Mouse (Mus musculus) MEL (cell line): ENCODE measurements around the gene Wdr61. TPM values are rescaled to one million over a fixed set of nuclear protein-coding genes. Genes with fewer than 3 reads are reported as not detected.

Experiments used
- DNase-seq: peaks from one replicate; pipeline ENCODE4 v3.0.0; 2011; ENCODE audit warnings: low read depth, low spot score
- H3K27ac ChIP-seq: 2 replicates; pipeline ENCODE4 v1.5.1; 2012; ENCODE audit warnings: low read depth, mild to moderate bottlenecking, control low read depth, low read length, moderate library complexity; ENCODE audit not compliant: control insufficient read depth
- H3K27me3 ChIP-seq, 2 experiments: fragments of 150-350 bp in 1 of 2; sonication (generic) in 1 of 2; 2 replicates each; pipeline ENCODE4 v1.6.1; 2012; ENCODE audit warnings: low read length in 2 of 2, mild to moderate bottlenecking in 2 of 2, improper control_type of control experiment in 1 of 2, moderate library complexity in 1 of 2; ENCODE audit not compliant: insufficient read depth in 2 of 2, control insufficient read depth in 1 of 2
- H3K36me3 ChIP-seq, 2 experiments: 2 replicates each; pipeline ENCODE4 v1.6.1; 2012 to 2014; ENCODE audit warnings: low read length in 2 of 2, improper control_type of control experiment in 1 of 2, inconsistent platforms in 1 of 2, mild to moderate bottlenecking in 1 of 2; ENCODE audit not compliant: insufficient read depth in 2 of 2, control insufficient read depth in 1 of 2
- H3K4me1 ChIP-seq, 2 experiments: fragments of 150-350 bp in 1 of 2; sonication (generic) in 1 of 2; 2 replicates each; pipeline ENCODE4 v1.6.1; 2012; ENCODE audit warnings: low read length in 2 of 2, improper control_type of control experiment in 1 of 2, mild to moderate bottlenecking in 1 of 2; ENCODE audit not compliant: insufficient read depth in 2 of 2, control insufficient read depth in 1 of 2
- H3K4me3 ChIP-seq, 2 experiments: fragments of 150-350 bp in 1 of 2; sonication (generic) in 1 of 2; 2 replicates each; pipeline ENCODE4 v1.5.1; 2012; ENCODE audit warnings: low read depth in 2 of 2, low read length in 2 of 2, mild to moderate bottlenecking in 2 of 2, moderate library complexity in 2 of 2, control low read depth in 1 of 2, improper control_type of control experiment in 1 of 2; ENCODE audit not compliant: control insufficient read depth in 1 of 2, insufficient read depth in 1 of 2
- H3K79me2 ChIP-seq: 2 replicates; pipeline ENCODE4 v1.6.1; 2012; ENCODE audit warnings: mild to moderate bottlenecking, low read length, moderate library complexity; ENCODE audit not compliant: control insufficient read depth, poor library complexity, insufficient read depth
- H3K9ac ChIP-seq: 2 replicates; pipeline ENCODE4 v1.6.1; 2012; ENCODE audit warnings: low read depth, mild to moderate bottlenecking, control low read depth, low read length, moderate library complexity; ENCODE audit not compliant: control insufficient read depth, poor library complexity, severe bottlenecking
- H3K9me3 ChIP-seq: fragments of 150-350 bp; sonication (generic); replicated peaks from 2 replicates; pipeline ENCODE4 v1.6.1; 2012; ENCODE audit warnings: mild to moderate bottlenecking, low read length, improper control_type of control experiment, moderate library complexity; ENCODE audit not compliant: insufficient read depth
- CTCF ChIP-seq, 3 experiments: IDR thresholded peaks in 2 of 3; conservative IDR thresholded peaks in 1 of 3; 2 replicates each; pipeline ENCODE4 v1.5.1; 2011 to 2012; ENCODE audit warnings: low read length in 3 of 3, low read depth in 2 of 3, mild to moderate bottlenecking in 2 of 3, improper control_type of control experiment in 1 of 3, inconsistent platforms in 1 of 3, mixed read lengths in 1 of 3, moderate library complexity in 1 of 3; ENCODE audit not compliant: control insufficient read depth in 1 of 3, insufficient read depth in 1 of 3, poor library complexity in 1 of 3, severe bottlenecking in 1 of 3
- E2F4 ChIP-seq: IDR thresholded peaks from 2 replicates; pipeline ENCODE4 v1.6.1; 2011; ENCODE audit warnings: low read depth, low read length, improper control_type of control experiment, borderline replicate concordance
- ELF1 ChIP-seq: IDR thresholded peaks from 2 replicates; pipeline ENCODE4 v1.6.1; 2014; ENCODE audit warnings: low read depth, mild to moderate bottlenecking, inconsistent platforms, low read length, improper control_type of control experiment, moderate library complexity
- ETS1 ChIP-seq: IDR thresholded peaks from 2 replicates; pipeline ENCODE4 v1.6.1; 2012; ENCODE audit warnings: low read depth, mild to moderate bottlenecking, inconsistent platforms, low read length, improper control_type of control experiment, moderate library complexity
- GATA1 ChIP-seq: IDR thresholded peaks from 2 replicates; pipeline ENCODE4 v1.6.1; 2011; ENCODE audit warnings: low read depth, low read length, improper control_type of control experiment
- JUND ChIP-seq: IDR thresholded peaks from 2 replicates; pipeline ENCODE4 v1.6.1; 2011; ENCODE audit warnings: low read depth, mild to moderate bottlenecking, improper control_type of control experiment, low read length
- KAT2A ChIP-seq: conservative IDR thresholded peaks from 2 replicates; pipeline ENCODE4 v1.6.1; 2012; ENCODE audit warnings: low read depth, low read length, improper control_type of control experiment, inconsistent platforms
- MAZ ChIP-seq: IDR thresholded peaks from 2 replicates; pipeline ENCODE4 v1.6.1; 2012; ENCODE audit warnings: low read depth, mild to moderate bottlenecking, inconsistent platforms, low read length, improper control_type of control experiment
- MEF2A ChIP-seq: IDR thresholded peaks from 2 replicates; pipeline ENCODE4 v1.6.1; 2014; ENCODE audit warnings: low read depth, mild to moderate bottlenecking, inconsistent platforms, low read length, improper control_type of control experiment; ENCODE audit not compliant: poor library complexity, insufficient replicate concordance, severe bottlenecking; ENCODE audit errors: extremely low read depth
- MYC ChIP-seq: IDR thresholded peaks from 2 replicates; pipeline ENCODE4 v1.6.1; 2011; ENCODE audit warnings: low read depth, mild to moderate bottlenecking, low read length, improper control_type of control experiment, moderate library complexity
- NELFE ChIP-seq: IDR thresholded peaks from 2 replicates; pipeline ENCODE4 v1.6.1; 2011; ENCODE audit warnings: low read depth, low read length, improper control_type of control experiment
- POLR2AphosphoS2 ChIP-seq: IDR thresholded peaks from 2 replicates; pipeline ENCODE4 v1.6.1; 2011; ENCODE audit warnings: low read length, improper control_type of control experiment
- RAD21 ChIP-seq: IDR thresholded peaks from 2 replicates; pipeline ENCODE4 v1.6.1; 2011; ENCODE audit warnings: mild to moderate bottlenecking, low read depth, low read length, improper control_type of control experiment
- SIN3A ChIP-seq: IDR thresholded peaks from 2 replicates; pipeline ENCODE4 v1.6.1; 2012; ENCODE audit warnings: low read length, improper control_type of control experiment, inconsistent platforms
- SMC3 ChIP-seq: IDR thresholded peaks from 2 replicates; pipeline ENCODE4 v1.6.1; 2011; ENCODE audit warnings: low read depth, low read length, improper control_type of control experiment
- USF1 ChIP-seq: IDR thresholded peaks from 2 replicates; pipeline ENCODE4 v1.6.1; 2014; ENCODE audit warnings: low read depth, mild to moderate bottlenecking, inconsistent platforms, low read length, improper control_type of control experiment, moderate library complexity
- ZKSCAN1 ChIP-seq: IDR thresholded peaks from 2 replicates; pipeline ENCODE4 v1.6.1; 2012; ENCODE audit warnings: low read depth, mild to moderate bottlenecking, inconsistent platforms, low read length, improper control_type of control experiment, moderate library complexity
- ZMIZ1 ChIP-seq: IDR thresholded peaks from 2 replicates; pipeline ENCODE4 v1.6.1; 2012; ENCODE audit warnings: low read depth, mild to moderate bottlenecking, inconsistent platforms, low read length, improper control_type of control experiment, moderate library complexity
- polyA plus RNA-seq, 2 experiments: library from polyadenylated mRNA; stranded (reverse) in 1 of 2; unstranded in 1 of 2; fragments of >175 nt in 1 of 2; fragments of >200 nt in 1 of 2; gene quantifications; 2 replicates each; pipeline versions ENCODE4 v1.2.1 to v1.2.4; 2012; ENCODE audit warnings: low replicate concordance in 2 of 2, low read depth in 1 of 2; ENCODE audit not compliant: insufficient read length in 2 of 2, insufficient read depth in 1 of 2, missing spikeins in 1 of 2
- total RNA-seq: library from RNA; depleted of rRNA; stranded (reverse); fragments of 300-350 nt; gene quantifications from 2 replicates; pipeline ENCODE4 v1.2.3, GENCODE M21; 2012

Gene Wdr61
- total and polyA plus RNA-seq, 3 experiments: 182 to 217 TPM; not detected in 1

DNA sequence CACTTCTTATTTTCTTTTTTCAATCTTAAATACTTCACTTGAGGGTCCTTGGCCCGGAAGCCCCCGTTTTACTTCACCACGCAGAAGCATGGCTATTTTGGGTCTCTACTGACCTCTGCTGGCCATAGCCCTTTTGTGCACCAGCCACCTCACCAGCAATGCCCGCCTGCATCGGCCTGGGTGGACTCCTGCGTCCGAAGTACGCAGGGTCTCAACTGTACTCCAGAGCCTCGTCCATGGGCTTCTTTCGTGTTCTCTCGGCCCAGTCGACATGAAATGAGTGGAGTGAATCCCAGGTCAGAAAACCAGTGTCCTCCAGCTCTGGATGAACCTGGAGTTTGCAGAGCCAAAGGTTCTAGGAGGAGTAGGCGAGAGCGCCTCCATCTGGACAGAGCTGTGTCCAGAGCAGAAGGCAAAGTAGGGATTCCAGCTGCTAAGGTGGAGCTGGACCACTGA is 57.8 kb downstream of the Wdr61 start (continued):
- TF ChIP-seq ELF1 (no peak), E2F4 (no peak), CTCF (IDR thresholded peaks at IDR 0.05 in 2 of 3, conservative IDR thresholded peaks at IDR 0.05 in 1 of 3; ENCODE audit: control insufficient read depth in 1 of 3, insufficient read depth in 1 of 3, low read depth in 2 of 3, low read length in 3 of 3, poor library complexity in 1 of 3, severe bottlenecking in 1 of 3) (peak; percentile 64 to 90 (median 66)), GATA1 (no peak), SMC3 (peak; percentile 69), MAZ (peak; percentile 66; the same call in 1 of the 2 replicates), MYC (no peak), SIN3A (peak; percentile 56; the same call in 1 of the 2 replicates), NELFE (no peak), ETS1 (no peak)

DNA sequence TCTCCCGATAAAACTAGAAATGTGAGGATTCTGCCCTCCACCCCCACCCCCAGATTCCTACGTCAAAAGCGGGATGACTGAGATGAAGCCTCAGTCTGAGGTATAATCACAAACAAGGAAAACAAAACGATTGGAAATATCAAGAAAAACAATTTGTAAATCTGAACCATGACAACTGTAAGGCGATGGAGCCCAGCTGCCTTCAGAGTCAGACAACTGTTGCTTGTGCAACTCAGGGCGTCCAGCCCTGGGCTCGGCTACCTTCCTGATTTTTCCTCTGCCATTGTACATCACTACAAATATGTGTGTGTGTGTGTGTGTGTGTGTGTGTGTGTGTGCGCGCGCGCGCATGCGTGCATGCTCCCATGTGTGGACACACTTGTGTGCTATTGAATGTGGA is 60.4 kb downstream of the Wdr61 start:
- Histone ChIP-seq H3K27me3 (peaks cover 0 to 3% of the 10 kb centered on the region in 2 experiments; a peak in 3 of 4 replicates), H3K36me3 (no peaks in the 10 kb centered on the region), H3K4me3 (no peak overlapping the region), H3K4me1 (no peaks in the 10 kb centered on the region), H3K9ac (no peak overlapping the region), H3K9me3 (no peaks in the 10 kb centered on the region), H3K27ac (no peak overlapping the region), H3K79me2 (no peaks in the 10 kb centered on the region)
- TF ChIP-seq JUND: no peak
- DNase-seq: no peak

DNA sequence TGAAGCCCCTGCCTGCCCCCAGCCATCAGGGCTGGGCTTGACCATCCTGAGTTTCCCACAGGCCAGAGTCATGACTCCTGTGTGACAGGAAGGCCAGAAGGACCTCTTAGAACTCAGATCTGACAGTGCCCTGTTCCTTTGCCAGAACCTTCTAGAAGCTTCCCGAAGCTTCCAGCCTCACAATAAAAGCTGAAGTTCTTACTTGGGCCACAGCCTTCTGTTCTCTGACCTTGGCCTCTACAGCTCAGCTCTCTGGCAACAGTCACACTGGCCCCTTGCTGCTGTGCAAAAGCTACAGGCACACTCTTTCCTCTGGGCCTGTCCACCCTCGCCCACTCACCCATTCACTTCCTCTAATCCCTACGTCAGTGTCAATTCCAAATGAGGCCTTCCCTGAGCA is 62.4 kb downstream of the Wdr61 start:
- H3K9ac ChIP-seq: no peak overlapping the region
- no peak for TF ChIP-seq NELFE
- no peak for TF ChIP-seq POLR2AphosphoS2
- TF ChIP-seq ZMIZ1: no peak
- TF ChIP-seq E2F4: no peak
- TF ChIP-seq ZKSCAN1: no peak
- no peak for TF ChIP-seq USF1
- TF ChIP-seq KAT2A: no peak
- TF ChIP-seq MEF2A: no peak
- no peak for TF ChIP-seq ELF1
- no peak for TF ChIP-seq CTCF (IDR thresholded peaks at IDR 0.05 in 2 of 3, conservative IDR thresholded peaks at IDR 0.05 in 1 of 3; ENCODE audit: control insufficient read depth in 1 of 3, insufficient read depth in 1 of 3, low read depth in 2 of 3, low read length in 3 of 3, poor library complexity in 1 of 3, severe bottlenecking in 1 of 3)
- TF ChIP-seq RAD21: no peak
- TF ChIP-seq JUND: no peak
- TF ChIP-seq GATA1: no peak
- no peaks in the 10 kb centered on the region for H3K9me3 ChIP-seq
- no peak for DNase-seq
- H3K79me2 ChIP-seq: no peaks in the 10 kb centered on the region
- no peaks in the 10 kb centered on the region for H3K36me3 ChIP-seq
- H3K4me3 ChIP-seq: no peak overlapping the region
- no peak overlapping the region for H3K27ac ChIP-seq
- no peaks in the 10 kb centered on the region for H3K4me1 ChIP-seq
- peaks cover 0 to 3% of the 10 kb centered on the region in 2 experiments; a peak in 3 of 4 replicates for H3K27me3 ChIP-seq
